Mouse (Mus musculus): ENCODE data around the gene Tmem164.

GRCm38 (mm10) chrX:142825309-142825708 lies 144.1 kb downstream of the Tmem164 start:
- TF ChIP-seq CTCF (IDR thresholded peaks at IDR 0.05; ENCODE audit: borderline replicate concordance, extremely low read depth, insufficient read depth, insufficient read length) = no peak
- no peak for TF ChIP-seq POLR2A (IDR thresholded peaks at IDR 0.05; ENCODE audit: borderline replicate concordance, extremely low read depth, insufficient read depth, insufficient read length, poor library complexity, severe bottlenecking)
